8 mouse cellular contexts compared by ENCODE assay signal in genomic region chr17:48543301-48543765, GRCm38 (mm10).
DNase-seq lines count a peak whose midpoint lies in the region; ATAC-seq and TF ChIP-seq lines count a peak whose summit lies in the region.

No protein-coding gene starts in this region.

- peak overlapping the region; percentile 89 for H3K27ac ChIP-seq in cerebellum, adult 2 months (ENCODE audit: insufficient read depth, low read length)

- 16% methylated on average over 15 of the region's 15 CpGs for WGBS in cerebellum, adult 2 months

- ATAC-seq in monocyte, adult 5-6 weeks (replicated peaks; ENCODE audit: insufficient number of reproducible peaks, low FRiP score, low TSS enrichment, poor library complexity, severe bottlenecking), result no peak

- TF ChIP-seq CTCF in cerebellum, adult 2 months (IDR thresholded peaks at IDR 0.05; ENCODE audit: borderline replicate concordance, insufficient read depth, low read depth, low read length), result no peak

- no peak; the same call in 1 of the 2 replicates for TF ChIP-seq POLR2A in cerebellum, adult 2 months (IDR thresholded peaks at IDR 0.05; ENCODE audit: borderline replicate concordance, insufficient read depth, low read length)

- DNase-seq in cerebellum, adult 2 months, result peak; percentile 46 to 51
- DNase-seq in cerebellum, adult 11 months, result no peak
- DNase-seq in cerebellum, postnatal 10 days, result peak; percentile 16 to 28
- DNase-seq in kidney, postnatal 25 days, result peak; percentile 31 to 66
- DNase-seq in lung, postnatal 4 days, result peak; percentile 9 to 26
- DNase-seq in embryo, embryonic 10.5 days (ENCODE audit: low spot score), result no peak
- no peak for DNase-seq in liver

- peaks cover 17% of the 10 kb centered on the region for H3K4me1 ChIP-seq in cerebellum, adult 2 months (ENCODE audit: control insufficient read depth, insufficient read depth, low read length)

- peak overlapping the region; percentile 32 for H3K4me3 ChIP-seq in cerebellum, adult 2 months (replicated peaks; ENCODE audit: insufficient read depth, low read depth, low read length)

- H3K27me3 ChIP-seq in cerebellum, adult 2 months (ENCODE audit: control insufficient read depth, insufficient read depth, low read length), result no peaks in the 10 kb centered on the region

Comparison
In these comparisons a context has a peak if more than half of its experiments do, and no peak if none do; other contexts are left out.
1. DNase-seq: peak in cerebellum, adult 2 months (2 of 2), cerebellum, postnatal 10 days (2 of 2), kidney, postnatal 25 days (2 of 2) and lung, postnatal 4 days (2 of 2); none in cerebellum, adult 11 months (single experiment), embryo, embryonic 10.5 days (single experiment) and liver (single experiment).